Mouse (Mus musculus) heart, embryonic 16.5 days (tissue): ENCODE measurements around the gene D630039A03Rik. TPM values are rescaled to one million over a fixed set of nuclear protein-coding genes. Genes with fewer than 3 reads are reported as not detected.

Experiments
- ATAC-seq: fragments of 200-750 bp; cut with Nextera tagmentation; replicated peaks from 2 replicates; pipeline ENCODE4 v1.8.0; 2017; ENCODE audit warnings: moderate number of reproducible peaks; ENCODE audit not compliant: insufficient read depth, low FRiP score; ENCODE audit errors: extremely low read depth
- H3K27ac ChIP-seq: fragments of 300-500 bp; sonication (generic); 2 replicates; pipeline ENCODE4 v1.5.1; 2014; ENCODE audit warnings: mild to moderate bottlenecking, low read length, control low read depth, moderate library complexity
- H3K27me3 ChIP-seq: fragments of 300-500 bp; sonication (generic); 2 replicates; pipeline ENCODE4 v1.6.1; 2014; ENCODE audit warnings: low read length, mixed read lengths; ENCODE audit not compliant: control insufficient read depth, insufficient read depth
- H3K36me3 ChIP-seq: fragments of 300-500 bp; sonication (generic); 2 replicates; pipeline ENCODE4 v1.6.1; 2014; ENCODE audit not compliant: control insufficient read depth, insufficient read depth
- H3K4me1 ChIP-seq: fragments of 300-500 bp; sonication (generic); 2 replicates; pipeline ENCODE4 v1.6.1; 2014; ENCODE audit warnings: low read length, mixed read lengths; ENCODE audit not compliant: control insufficient read depth, insufficient read depth
- H3K4me2 ChIP-seq: fragments of 300-500 bp; sonication (generic); 2 replicates; pipeline ENCODE4 v1.6.1; 2014; ENCODE audit warnings: low read depth, mild to moderate bottlenecking, control low read depth, low read length
- H3K4me3 ChIP-seq: fragments of 300-500 bp; sonication (generic); 2 replicates; pipeline ENCODE4 v1.5.1; 2014; ENCODE audit warnings: mild to moderate bottlenecking, control low read depth, low read length
- H3K9ac ChIP-seq: fragments of 300-500 bp; sonication (generic); 2 replicates; pipeline ENCODE4 v1.6.1; 2014; ENCODE audit warnings: low read length, control low read depth
- H3K9me3 ChIP-seq: fragments of 300-500 bp; sonication (generic); replicated peaks from 2 replicates; pipeline ENCODE4 v1.6.1; 2016; ENCODE audit warnings: low read length; ENCODE audit not compliant: control insufficient read depth
- WGBS: fragments of 180-500 bp; shearing (Covaris S2); extraction: QIAGEN DNeasy Blood & Tissue Kit; methylation state at CpG from one replicate; pipeline ENCODE4 v1.1.7; 2014; 5-methylcytosine and 5-hydroxymethylcytosine counted together
- polyA plus RNA-seq: library from polyadenylated mRNA; unstranded; fragments of >200 nt; fragmentation: Nextera tagmentation; extraction: Ambion mirVana; gene quantifications from 2 replicates; pipeline ENCODE4 v1.2.1, GENCODE M21; 2015

The D630039A03Rik gene
- polyA plus RNA-seq: 0.09 and 0.49 TPM in 2 replicates

DNA sequence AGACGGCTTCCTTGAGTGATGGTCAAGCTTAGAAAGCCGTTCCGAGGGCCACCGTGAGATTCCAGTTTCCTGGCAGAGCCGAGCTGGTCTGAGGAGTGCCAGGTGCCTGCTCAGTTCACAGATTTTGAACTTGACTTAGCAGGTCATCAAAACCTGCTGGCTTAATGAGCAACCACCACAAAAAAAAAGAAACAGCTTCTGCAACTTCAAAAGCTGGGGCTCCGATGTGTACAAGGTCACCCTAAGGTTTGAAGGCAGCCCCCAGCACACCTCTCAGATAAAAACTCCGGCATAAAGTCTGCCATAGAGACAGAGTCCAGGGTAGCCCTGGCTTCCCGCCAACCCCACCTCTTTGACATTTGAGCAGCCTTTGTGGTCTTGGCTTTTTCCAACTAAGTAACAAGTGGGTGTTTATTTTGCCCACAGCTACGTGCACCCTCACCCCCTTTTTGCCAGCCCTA, at the start of gene D630039A03Rik:
TSS of gene D630039A03Rik (minus strand) at position 97 of the 461 bp plus-strand sequence.
- H3K4me2 ChIP-seq: peak within 1 kb of the TSS; percentile 58
- peak within 1 kb of the TSS; percentile 25 for H3K4me3 ChIP-seq
- WGBS: 6% methylated on average over 9 of the region's 9 CpGs
- no peak within 1 kb of the TSS for H3K27ac ChIP-seq
- H3K4me1 ChIP-seq: peaks cover 11% of the 10 kb centered on the region
- ATAC-seq: no peak
- no peaks in the 10 kb centered on the region for H3K36me3 ChIP-seq
- H3K9ac ChIP-seq: 0 out of 2 replicates have a peak within 1 kb of the TSS, but pooled peaks have one; percentile 4
- H3K9me3 ChIP-seq: 0 out of 2 replicates have a peak, but pooled peaks cover 3% of the 10 kb centered on the region
- H3K27me3 ChIP-seq: no peaks in the 10 kb centered on the region

DNA sequence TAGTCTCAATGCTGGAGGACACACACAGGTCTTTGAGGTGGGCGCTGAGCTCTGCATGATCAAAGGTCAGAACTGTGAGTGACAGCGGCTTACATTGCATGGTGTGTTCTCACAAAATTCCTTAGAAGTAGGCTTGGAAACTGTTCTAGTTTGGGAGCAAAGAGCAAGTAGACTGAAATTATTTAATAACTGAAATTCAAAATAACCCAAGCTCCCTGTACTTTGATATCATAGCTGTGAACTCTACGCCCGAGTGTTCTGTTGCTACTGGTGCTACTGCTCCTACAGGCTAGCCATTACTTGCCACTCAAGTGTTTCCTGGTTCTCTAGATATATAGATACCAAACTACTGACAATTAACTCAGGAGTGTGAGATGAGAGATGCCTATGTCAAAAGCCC, 49.4 kb upstream of the D630039A03Rik start:
- no peak overlapping the region for H3K27ac ChIP-seq
- H3K4me3 ChIP-seq: no peak overlapping the region
- H3K9me3 ChIP-seq: no peaks in the 10 kb centered on the region
- H3K4me2 ChIP-seq: no peak overlapping the region
- no peaks in the 10 kb centered on the region for H3K4me1 ChIP-seq
- 89% methylated on average over 4 of the region's 4 CpGs for WGBS
- H3K9ac ChIP-seq: no peak overlapping the region
- no peaks in the 10 kb centered on the region for H3K36me3 ChIP-seq
- ATAC-seq: no peak
- no peaks in the 10 kb centered on the region for H3K27me3 ChIP-seq

DNA sequence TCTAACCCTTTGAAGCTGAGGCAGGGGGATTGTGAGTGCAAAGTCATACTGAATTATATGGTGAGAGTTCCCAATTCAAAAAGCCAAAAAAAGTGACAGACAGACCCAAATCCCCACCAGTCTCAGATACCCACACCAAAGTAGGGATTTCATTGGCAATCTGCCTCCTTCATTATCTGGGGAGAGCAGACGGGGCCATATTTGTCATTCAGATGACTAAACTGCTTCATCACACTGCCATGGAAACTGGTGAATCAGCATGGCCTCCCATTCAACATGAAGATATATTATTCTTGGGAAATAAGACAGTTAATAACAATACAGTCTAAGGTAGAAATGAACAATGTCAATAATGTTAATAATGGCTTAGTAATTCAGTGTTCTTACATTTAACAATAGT, 48.0 kb upstream of the D630039A03Rik start:
- H3K9ac ChIP-seq: no peak overlapping the region
- H3K36me3 ChIP-seq: no peaks in the 10 kb centered on the region
- H3K27ac ChIP-seq: no peak overlapping the region
- no peaks in the 10 kb centered on the region for H3K4me1 ChIP-seq
- ATAC-seq: no peak
- WGBS: 39% methylated on average over 1 of the region's 1 CpGs
- no peak overlapping the region for H3K4me3 ChIP-seq
- H3K4me2 ChIP-seq: no peak overlapping the region
- no peaks in the 10 kb centered on the region for H3K9me3 ChIP-seq
- H3K27me3 ChIP-seq: no peaks in the 10 kb centered on the region

GRCm38 (mm10) chr4:57959056-57959455, 43.0 kb upstream of the D630039A03Rik start:
- H3K4me1 ChIP-seq: peaks cover 17% of the 10 kb centered on the region
- no peaks in the 10 kb centered on the region for H3K9me3 ChIP-seq
- H3K36me3 ChIP-seq: no peaks in the 10 kb centered on the region
- no peaks in the 10 kb centered on the region for H3K27me3 ChIP-seq
- no peak overlapping the region for H3K27ac ChIP-seq
- H3K4me3 ChIP-seq: no peak overlapping the region
- WGBS: 85% methylated on average over 8 of the region's 8 CpGs
- H3K4me2 ChIP-seq: no peak overlapping the region
- no peak for ATAC-seq
- H3K9ac ChIP-seq: no peak overlapping the region

DNA sequence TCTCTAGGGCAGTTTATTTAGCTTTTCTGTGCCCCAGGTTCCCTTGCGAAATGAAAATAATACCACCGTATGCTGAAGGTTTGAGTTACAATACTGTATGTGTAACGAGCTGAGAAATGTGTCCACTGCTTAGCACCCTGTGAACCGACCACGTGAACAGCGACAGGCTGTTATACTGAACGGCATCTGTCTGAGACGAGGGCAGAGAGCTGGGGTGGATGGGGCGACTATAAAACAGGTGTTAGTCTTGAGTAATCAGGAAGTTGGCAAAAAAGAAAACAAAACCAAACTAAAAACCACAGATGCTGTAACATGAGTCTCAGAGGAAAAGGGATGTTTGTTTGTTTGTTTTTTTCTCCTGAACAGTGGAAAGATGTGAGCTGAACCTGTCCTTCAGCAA, 42.0 kb upstream of the D630039A03Rik start:
- WGBS: 67% methylated on average over 9 of the region's 9 CpGs
- Histone ChIP-seq H3K27ac (no peak overlapping the region), H3K4me1 (peaks cover 20% of the 10 kb centered on the region), H3K36me3 (no peaks in the 10 kb centered on the region), H3K4me3 (no peak overlapping the region), H3K9me3 (no peaks in the 10 kb centered on the region), H3K4me2 (no peak overlapping the region), H3K9ac (no peak overlapping the region), H3K27me3 (no peaks in the 10 kb centered on the region)
- no peak for ATAC-seq

DNA sequence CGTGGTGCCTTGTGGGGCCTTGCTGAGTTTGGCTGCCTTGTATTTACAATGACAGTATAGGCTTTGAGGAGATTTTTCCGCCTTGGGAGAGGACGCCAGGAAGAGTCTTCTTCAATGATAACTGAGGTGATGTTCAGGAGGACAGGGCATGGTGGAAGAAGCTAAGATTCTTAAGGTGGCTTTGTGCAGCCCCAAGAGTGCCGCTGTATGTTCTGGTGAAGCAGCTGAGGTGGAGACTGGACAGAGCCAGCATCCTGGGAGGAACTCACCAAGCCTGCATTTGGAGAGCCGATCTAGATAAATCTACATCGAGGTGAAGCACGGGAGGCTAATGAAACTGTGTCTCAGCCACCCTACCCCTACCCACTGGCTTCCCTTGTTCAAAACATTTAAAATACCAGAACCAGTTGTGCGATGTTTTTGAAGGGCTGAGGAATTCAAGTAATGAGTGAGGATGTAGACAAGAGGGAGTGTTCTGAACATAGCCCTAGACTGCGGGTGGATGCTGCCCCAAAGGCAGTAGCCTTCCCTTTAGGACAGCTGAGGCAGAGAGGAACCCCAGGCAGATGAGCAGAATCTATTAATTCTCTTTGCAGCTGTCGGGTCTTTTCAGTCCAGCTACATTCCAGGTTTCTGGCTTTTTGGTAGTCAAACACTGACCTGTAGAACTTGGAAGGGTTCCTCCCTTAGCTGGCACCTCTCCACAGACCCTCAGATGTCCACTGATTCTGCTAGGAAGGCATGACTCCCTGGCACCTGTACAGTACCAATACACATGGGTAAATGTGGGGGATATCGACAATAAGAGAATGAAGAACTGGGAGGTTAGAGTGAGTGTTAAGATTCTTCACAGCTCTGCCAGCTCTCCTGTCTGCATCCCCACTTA, 41.3 kb upstream of the D630039A03Rik start:
- peak overlapping the region; percentile 85 for H3K4me2 ChIP-seq
- WGBS: 42% methylated on average over 11 of the region's 11 CpGs
- peaks cover 20% of the 10 kb centered on the region for H3K4me1 ChIP-seq
- peak overlapping the region; percentile 99 for H3K27ac ChIP-seq
- H3K4me3 ChIP-seq: peak overlapping the region; percentile 89
- H3K9me3 ChIP-seq: no peaks in the 10 kb centered on the region
- H3K9ac ChIP-seq: peak overlapping the region; percentile 82
- H3K27me3 ChIP-seq: no peaks in the 10 kb centered on the region
- no peaks in the 10 kb centered on the region for H3K36me3 ChIP-seq
- no peak for ATAC-seq

- Histone ChIP-seq H3K36me3 (peaks cover 6% of the 10 kb centered on the region), H3K4me2 (peak within 1 kb of the TSS; percentile 85), H3K9me3 (peaks cover 2% of the 10 kb centered on the region), H3K9ac (peak within 1 kb of the TSS; percentile 90), H3K27me3 (no peaks in the 10 kb centered on the region), H3K4me1 (peaks cover 20% of the 10 kb centered on the region), H3K4me3 (peak within 1 kb of the TSS; percentile 89), H3K27ac (peak within 1 kb of the TSS; percentile 99)
- peak; percentile 97 for ATAC-seq
- WGBS: under 1% methylated on average over 71 of the region's 71 CpGs
Measured at GRCm38 (mm10) chr4:57956029-57956960, 40.2 kb upstream of the D630039A03Rik start, which contains the start of gene Txn1. Gene Txn1 (minus strand): TSS chr4:57956411.

DNA sequence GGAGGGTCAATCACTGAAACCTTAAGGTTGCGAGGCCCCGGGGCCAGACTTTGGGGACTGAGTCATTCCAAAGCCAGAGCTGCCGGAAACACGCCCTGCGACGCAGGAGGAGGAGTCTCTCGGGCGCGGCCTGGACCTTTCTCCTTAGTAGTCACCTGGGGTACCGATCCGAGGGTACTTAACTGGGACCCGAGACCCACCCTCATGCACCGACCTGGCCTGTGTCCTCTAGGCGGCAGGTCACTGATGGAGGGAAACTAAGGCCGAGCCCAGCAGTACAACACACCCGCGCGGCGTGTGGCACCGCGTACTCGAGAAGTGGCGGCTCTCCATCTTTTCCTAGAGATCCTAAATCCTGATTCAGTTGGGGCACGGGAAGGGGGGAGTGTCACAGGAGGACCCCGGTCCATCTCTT, 39.5 kb upstream of the D630039A03Rik start:
- Histone ChIP-seq H3K36me3 (peaks cover 14% of the 10 kb centered on the region), H3K4me3 (peak overlapping the region; percentile 89), H3K9me3 (peaks cover 6% of the 10 kb centered on the region), H3K27ac (peak overlapping the region; percentile 90), H3K27me3 (no peaks in the 10 kb centered on the region), H3K9ac (peak overlapping the region; percentile 90), H3K4me2 (peak overlapping the region; percentile 81), H3K4me1 (peaks cover 20% of the 10 kb centered on the region)
- ATAC-seq: peak; percentile 10
- under 1% methylated on average over 25 of the region's 25 CpGs for WGBS
